Mouse (Mus musculus) right cerebral cortex, postnatal 14 days (tissue): ENCODE results near the gene Tnik.

ENCODE experiments used
- DNase-seq: peaks from one replicate; pipeline ENCODE4 v3.0.0; 2022

Tnik gene

GRCm38 (mm10) chr3:28491085-28492041 lies 228.3 kb downstream of the Tnik start:
- DNase-seq: no peak

DNA sequence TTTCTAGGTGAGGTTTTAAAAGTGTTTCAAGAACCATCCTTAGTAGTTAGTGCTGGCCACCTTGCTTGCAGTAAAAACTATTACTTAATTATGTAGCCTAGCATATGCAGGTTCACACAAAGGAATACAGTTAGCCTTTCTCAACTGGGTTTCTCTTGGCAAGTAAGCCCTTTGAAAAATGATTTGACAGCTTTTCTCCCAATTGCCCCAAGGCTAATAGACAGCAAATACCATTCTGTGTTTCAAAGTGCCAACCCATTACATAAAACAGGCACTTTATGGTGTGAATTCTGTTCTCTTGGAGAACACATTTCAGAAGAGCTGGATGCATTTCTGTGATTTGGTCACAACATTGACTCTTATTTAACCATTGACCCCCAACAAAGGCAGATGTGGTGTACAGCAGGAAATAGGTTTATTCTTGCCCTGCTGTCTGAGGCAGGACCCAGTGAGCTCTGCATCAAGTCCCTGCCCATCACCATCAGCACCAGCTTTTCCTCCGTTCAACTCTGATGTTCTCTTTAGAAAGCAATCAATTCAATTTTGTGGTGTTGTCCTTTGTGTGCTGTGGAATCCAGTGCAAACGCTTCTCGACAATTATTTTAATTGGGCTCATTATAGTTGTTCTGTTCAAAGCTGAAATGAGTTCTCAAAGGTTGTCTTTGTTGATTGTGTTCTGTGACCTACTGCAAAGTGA lies 233.9 kb downstream of the Tnik start:
- DNase-seq: no peak

DNA sequence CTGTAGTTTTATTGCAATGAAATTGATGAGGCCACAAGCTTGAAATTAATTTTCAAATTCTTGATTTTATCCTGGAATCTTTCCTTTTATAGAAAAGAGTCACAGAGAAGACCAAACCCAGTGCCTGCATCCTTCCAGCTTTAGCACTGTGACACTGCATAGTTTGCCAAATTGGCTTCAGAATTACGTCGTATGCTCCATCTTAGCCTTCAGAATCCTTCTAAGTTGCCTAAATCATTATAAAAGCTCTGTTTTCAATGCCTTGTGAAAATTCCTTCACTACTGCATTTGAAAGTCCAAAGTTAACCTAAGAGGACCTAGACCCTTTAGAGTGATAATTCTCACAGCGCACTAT lies 234.5 kb downstream of the Tnik start:
- DNase-seq: no peak

- DNase-seq: no peak
Observed at GRCm38 (mm10) chr3:28502697-28503096, 239.7 kb downstream of the Tnik start.

GRCm38 (mm10) chr3:28509337-28509935 lies 246.4 kb downstream of the Tnik start:
- DNase-seq: peak; percentile 18

GRCm38 (mm10) chr3:28523004-28523482 lies 260.0 kb downstream of the Tnik start:
- no peak for DNase-seq

DNA sequence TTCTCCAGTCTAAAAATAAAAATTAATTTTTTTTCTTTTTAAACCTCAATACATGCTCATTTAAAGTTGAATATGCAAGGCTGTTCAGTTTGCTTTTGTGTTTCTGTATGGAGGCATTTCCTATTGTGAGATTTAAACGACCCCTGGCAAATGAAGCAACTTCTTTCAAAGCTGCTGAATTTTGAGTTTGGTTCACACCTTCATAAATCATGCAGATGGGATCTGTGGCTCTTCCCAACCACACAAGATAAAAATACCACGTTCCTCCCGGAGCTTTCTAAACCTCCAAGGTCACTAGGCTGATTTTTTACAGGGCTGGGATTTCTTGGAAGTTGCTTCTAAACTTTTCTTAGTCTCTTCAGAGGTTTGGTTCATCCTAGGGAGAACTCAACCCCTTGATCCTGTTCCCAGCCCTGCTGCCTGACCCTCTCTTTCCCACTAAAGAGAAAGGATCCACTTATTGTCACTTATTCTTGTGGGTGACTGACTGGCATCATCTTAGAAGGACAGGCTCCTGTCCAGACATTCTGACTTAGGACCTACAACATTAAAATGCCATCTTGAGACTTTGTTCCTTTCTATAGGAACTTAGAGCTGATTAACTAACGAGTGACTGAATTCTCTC lies 260.6 kb downstream of the Tnik start:
- DNase-seq: no peak

DNA sequence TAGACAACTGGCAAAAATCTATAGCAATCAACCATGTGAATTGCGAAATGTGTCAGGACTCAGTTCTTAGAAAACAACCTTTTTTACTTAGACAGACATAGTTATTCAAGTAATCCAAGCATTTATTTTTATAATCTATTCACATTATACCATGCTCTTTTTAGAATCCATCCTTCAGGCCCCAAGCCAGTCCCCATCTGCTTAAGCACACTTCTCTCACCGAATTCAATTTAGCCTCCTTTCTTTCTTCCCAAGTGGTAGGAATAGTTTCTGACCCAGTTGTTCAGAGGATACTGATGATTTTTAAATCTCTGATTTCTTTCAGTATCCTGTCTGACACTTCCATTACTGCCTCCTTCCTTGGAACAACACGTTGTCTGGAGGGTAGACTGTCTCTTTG lies 261.5 kb downstream of the Tnik start:
- DNase-seq: no peak

DNA sequence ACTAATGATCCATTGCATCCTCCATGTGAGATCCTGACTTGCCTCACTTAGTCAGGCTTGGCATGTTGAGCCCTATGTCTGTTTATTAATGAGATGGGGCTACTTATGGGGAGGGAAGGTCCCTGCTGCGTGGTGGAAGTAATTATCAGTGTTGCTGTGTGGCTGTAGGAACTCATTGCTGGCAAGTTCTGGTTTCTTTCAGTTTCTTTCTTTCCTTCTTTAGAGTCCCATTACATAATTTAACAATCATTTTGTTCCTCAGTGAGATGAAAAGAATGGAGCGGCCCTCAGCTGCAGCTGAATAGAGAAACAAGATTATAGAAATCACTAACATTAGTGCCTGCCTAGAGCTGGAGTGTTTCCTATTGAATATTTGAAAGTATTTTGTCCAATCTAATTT lies 263.7 kb downstream of the Tnik start:
- DNase-seq: no peak

GRCm38 (mm10) chr3:28527231-28527630 lies 264.2 kb downstream of the Tnik start:
- DNase-seq: no peak

- no peak for DNase-seq
Observed at GRCm38 (mm10) chr3:28529548-28529947, 266.5 kb downstream of the Tnik start.

GRCm38 (mm10) chr3:28531294-28531956 lies 268.4 kb downstream of the Tnik start:
- no peak for DNase-seq

DNA sequence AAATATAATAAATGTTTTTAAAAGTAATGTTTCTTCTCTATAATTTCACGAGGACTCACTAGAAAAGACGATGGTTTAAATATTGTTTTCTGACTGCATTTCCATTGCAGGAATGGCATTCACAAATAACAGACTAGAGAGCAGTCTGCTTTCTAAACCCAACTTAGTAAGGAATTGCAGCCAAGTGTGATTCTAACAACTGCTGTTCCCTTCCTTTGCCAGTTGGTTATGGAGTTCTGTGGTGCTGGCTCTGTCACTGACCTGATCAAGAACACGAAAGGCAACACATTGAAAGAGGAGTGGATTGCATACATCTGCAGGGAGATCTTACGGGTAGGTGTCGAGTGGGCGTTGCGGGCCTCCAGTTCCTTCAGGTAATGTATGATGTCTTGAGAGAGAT lies 269.7 kb downstream of the Tnik start:
- no peak for DNase-seq

DNA sequence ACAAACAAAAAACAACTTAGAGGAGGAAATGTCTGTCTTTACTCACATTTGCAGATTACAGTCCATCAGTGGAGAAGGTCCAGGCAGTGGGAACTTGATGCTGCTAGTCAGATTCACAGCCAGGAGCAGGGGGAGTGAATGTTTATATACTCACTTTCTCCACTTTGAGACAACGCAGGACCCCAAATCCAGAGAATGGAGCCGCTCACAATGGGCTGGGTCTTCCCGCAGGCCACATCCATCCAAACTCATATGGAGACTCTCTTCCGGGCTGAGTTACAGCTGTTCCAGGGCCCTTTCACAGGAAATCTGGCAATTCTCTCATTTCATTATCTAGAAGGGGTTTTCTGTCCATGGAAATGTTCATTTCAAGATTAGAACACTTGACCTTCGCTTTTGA lies 277.1 kb downstream of the Tnik start:
- DNase-seq: no peak

- DNase-seq: no peak
Observed at GRCm38 (mm10) chr3:28542941-28543340, 279.9 kb downstream of the Tnik start.

DNA sequence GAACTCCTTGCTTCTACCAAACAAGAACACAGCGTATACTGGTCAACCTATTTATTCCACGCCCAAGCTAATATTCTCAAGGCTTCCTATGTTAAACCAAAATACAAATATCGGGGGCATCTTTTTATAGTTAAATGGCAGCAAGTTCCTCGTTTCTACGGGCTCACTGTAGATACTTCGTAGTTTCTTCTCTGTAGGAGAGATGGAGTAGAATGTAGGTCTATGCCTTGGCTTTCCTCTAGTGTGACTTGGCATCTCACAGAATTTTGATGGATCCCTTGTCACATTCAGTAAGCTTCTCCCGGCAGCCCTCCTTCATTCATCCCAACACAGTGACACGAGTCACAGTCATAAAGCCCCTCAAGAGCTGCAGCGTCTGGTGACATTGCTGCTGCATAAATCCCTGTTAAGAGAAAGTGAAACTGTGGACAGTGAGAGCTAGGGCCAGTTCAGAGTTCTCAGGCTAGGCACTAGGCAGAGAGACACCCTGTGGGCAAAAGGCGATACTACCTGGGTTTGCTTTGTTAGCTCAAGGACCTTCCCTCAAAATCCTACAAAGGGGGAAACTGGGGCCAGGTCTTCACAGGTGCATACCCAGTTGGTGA lies 280.5 kb downstream of the Tnik start:
- DNase-seq: no peak

GRCm38 (mm10) chr3:28544345-28544869 lies 281.4 kb downstream of the Tnik start:
- no peak for DNase-seq

DNA sequence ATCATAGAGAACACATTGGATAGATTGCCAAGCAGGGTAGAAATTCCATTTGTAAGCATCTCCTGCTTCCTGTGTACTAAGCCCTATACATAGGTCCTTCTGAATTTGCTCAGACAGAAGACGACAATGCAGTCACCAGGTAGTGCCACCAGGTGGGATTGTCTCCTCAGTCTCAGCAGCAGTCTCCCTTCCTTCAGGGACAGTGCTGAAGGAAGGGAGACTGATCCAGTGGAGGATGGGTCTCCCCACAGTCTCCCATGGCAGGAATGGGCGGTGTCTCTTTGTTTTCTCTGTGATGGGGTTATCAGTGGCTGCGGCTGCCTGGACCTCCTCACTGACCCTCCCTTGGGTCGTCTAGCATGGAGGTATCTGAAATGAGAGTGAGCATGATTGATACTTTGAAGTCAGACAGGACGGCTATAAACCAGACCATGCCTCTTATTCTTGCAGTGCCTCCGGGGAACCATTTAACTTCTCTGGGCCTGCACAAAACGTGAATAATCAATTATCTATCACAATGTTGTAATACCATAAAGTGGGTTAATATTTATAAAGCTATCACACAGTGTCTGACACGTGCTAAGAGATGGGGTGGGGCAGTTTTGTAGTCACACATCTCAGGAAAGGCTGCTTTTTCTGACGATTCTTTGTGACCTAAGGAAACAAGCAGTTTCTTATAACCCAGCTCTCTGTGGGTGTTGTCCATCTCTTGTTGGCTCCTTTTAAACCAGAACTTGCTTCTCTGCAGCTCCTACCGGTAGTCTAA lies 285.1 kb downstream of the Tnik start:
- DNase-seq: no peak

DNA sequence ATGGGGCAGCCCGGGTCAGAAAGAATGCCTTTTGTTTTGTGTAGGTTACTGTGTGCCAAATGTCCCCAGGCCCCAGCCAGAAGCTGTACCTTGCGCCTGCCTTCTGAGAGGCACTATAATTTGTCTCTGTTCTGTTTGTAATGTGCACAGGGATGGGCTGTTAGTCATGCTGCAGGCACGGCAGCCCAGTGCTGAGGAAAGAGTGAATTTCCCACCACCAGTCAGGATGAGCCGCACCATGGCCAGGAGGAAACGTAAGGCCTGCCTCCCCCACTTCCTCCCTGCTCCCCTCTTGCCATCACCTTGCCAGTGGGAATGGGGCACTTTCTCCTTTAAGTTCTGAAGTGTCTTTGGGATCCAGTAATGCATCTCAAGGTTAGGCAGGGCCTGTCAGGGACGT lies 286.4 kb downstream of the Tnik start:
- no peak for DNase-seq

- DNase-seq: peak; percentile 42
Observed at GRCm38 (mm10) chr3:28550497-28551093, 287.6 kb downstream of the Tnik start.

- DNase-seq: no peak
Observed at GRCm38 (mm10) chr3:28551756-28552155, 288.7 kb downstream of the Tnik start.
